Mouse (Mus musculus): ENCODE measurements around the gene Arl13b. TPM values are rescaled to one million over a fixed set of nuclear protein-coding genes. Genes with fewer than 3 reads are reported as not detected.

Arl13b gene
- polyA plus RNA-seq, 1 experiment from 2014 or later: 20.1 TPM

GRCm38 (mm10) chr16:62853611-62854126 lies 6.8 kb upstream of the Arl13b start:
- H3K4me3 ChIP-seq (replicated peaks): peak overlapping the region; percentile 60
- peak overlapping the region; percentile 90 for H3K4me2 ChIP-seq
- H3K9me3 ChIP-seq: no peaks in the 10 kb centered on the region
- no peak overlapping the region for H3K27ac ChIP-seq
- WGBS: 16% methylated on average over 3 of the region's 3 CpGs
- no peaks in the 10 kb centered on the region for H3K36me3 ChIP-seq
- H3K4me1 ChIP-seq: no peaks in the 10 kb centered on the region
- H3K27me3 ChIP-seq (replicated peaks): no peaks in the 10 kb centered on the region
- H3K9ac ChIP-seq: peak overlapping the region; percentile 59
- no peak for ATAC-seq (ENCODE audit: insufficient read depth, low FRiP score, low read depth)

- WGBS: 80% methylated on average over 3 of the region's 3 CpGs
- ATAC-seq (ENCODE audit: insufficient read depth, low FRiP score, low read depth): no peak
- no peaks in the 10 kb centered on the region for H3K9me3 ChIP-seq
- H3K4me1 ChIP-seq: no peaks in the 10 kb centered on the region
- H3K9ac ChIP-seq: no peak overlapping the region
- no peaks in the 10 kb centered on the region for H3K36me3 ChIP-seq
- H3K4me2 ChIP-seq: no peak overlapping the region
- H3K27me3 ChIP-seq (replicated peaks): no peaks in the 10 kb centered on the region
- no peak overlapping the region for H3K4me3 ChIP-seq (replicated peaks)
- no peak overlapping the region for H3K27ac ChIP-seq
Observed at GRCm38 (mm10) chr16:62852464-62853252, 5.8 kb upstream of the Arl13b start.

- Histone ChIP-seq H3K4me3 (replicated peaks) (peak overlapping the region; percentile 6; the same call in 1 of the 2 replicates), H3K27ac (no peak overlapping the region), H3K27me3 (replicated peaks) (no peaks in the 10 kb centered on the region), H3K9me3 (no peaks in the 10 kb centered on the region), H3K36me3 (no peaks in the 10 kb centered on the region), H3K4me2 (peak overlapping the region; percentile 19; the same call in 1 of the 2 replicates), H3K4me1 (no peaks in the 10 kb centered on the region; the same call in 1 of the 2 replicates), H3K9ac (no peak overlapping the region)
- 65% methylated on average over 6 of the region's 6 CpGs for WGBS
- no peak for ATAC-seq (ENCODE audit: insufficient read depth, low FRiP score, low read depth)
Observed at GRCm38 (mm10) chr16:62845341-62845740, 1.5 kb downstream of the Arl13b start.

- WGBS: 43% methylated on average over 3 of the region's 3 CpGs
Observed at GRCm38 (mm10) chr16:62834016-62834735, 12.7 kb downstream of the Arl13b start.

GRCm38 (mm10) chr16:62832481-62832880 lies 14.4 kb downstream of the Arl13b start:
- H3K4me3 ChIP-seq (replicated peaks): no peak overlapping the region
- no peak overlapping the region for H3K4me2 ChIP-seq
- ATAC-seq (ENCODE audit: insufficient read depth, low FRiP score, low read depth): no peak
- H3K36me3 ChIP-seq: no peaks in the 10 kb centered on the region
- H3K4me1 ChIP-seq: no peaks in the 10 kb centered on the region
- no peak overlapping the region for H3K9ac ChIP-seq
- H3K27me3 ChIP-seq (replicated peaks): no peaks in the 10 kb centered on the region
- 27% methylated on average over 4 of the region's 4 CpGs for WGBS
- H3K9me3 ChIP-seq: no peaks in the 10 kb centered on the region
- no peak overlapping the region for H3K27ac ChIP-seq

More at GRCm38 (mm10) chr16:62834016-62834735, 12.7 kb downstream of the Arl13b start:
- H3K9ac ChIP-seq: no peak overlapping the region
- peak; percentile 76; the same call in 1 of the 2 replicates for ATAC-seq (ENCODE audit: insufficient read depth, low FRiP score, low read depth)
- no peaks in the 10 kb centered on the region for H3K9me3 ChIP-seq
- H3K4me2 ChIP-seq: no peak overlapping the region
- H3K27ac ChIP-seq: no peak overlapping the region
- no peaks in the 10 kb centered on the region for H3K4me1 ChIP-seq
- H3K4me3 ChIP-seq (replicated peaks): no peak overlapping the region
- no peaks in the 10 kb centered on the region for H3K27me3 ChIP-seq (replicated peaks)
- no peaks in the 10 kb centered on the region for H3K36me3 ChIP-seq

- Histone ChIP-seq H3K4me1 (no peaks in the 10 kb centered on the region), H3K36me3 (no peaks in the 10 kb centered on the region), H3K27ac (no peak overlapping the region), H3K9ac (no peak overlapping the region), H3K9me3 (no peaks in the 10 kb centered on the region), H3K4me2 (no peak overlapping the region), H3K4me3 (replicated peaks) (no peak overlapping the region), H3K27me3 (replicated peaks) (no peaks in the 10 kb centered on the region)
- ATAC-seq (ENCODE audit: insufficient read depth, low FRiP score, low read depth): 0 out of 2 replicates have a peak, but pooled peaks have one; percentile 35
- 80% methylated on average over 2 of the region's 2 CpGs for WGBS
Observed at GRCm38 (mm10) chr16:62832027-62832426, 14.8 kb downstream of the Arl13b start.

GRCm38 (mm10) chr16:62826156-62827001 lies 20.5 kb downstream of the Arl13b start:
- no peak for ATAC-seq (ENCODE audit: insufficient read depth, low FRiP score, low read depth)
- no peaks in the 10 kb centered on the region for H3K9me3 ChIP-seq
- H3K27me3 ChIP-seq (replicated peaks): no peaks in the 10 kb centered on the region
- H3K4me2 ChIP-seq: no peak overlapping the region
- H3K27ac ChIP-seq: no peak overlapping the region
- no peaks in the 10 kb centered on the region for H3K4me1 ChIP-seq
- no peak overlapping the region for H3K4me3 ChIP-seq (replicated peaks)
- H3K9ac ChIP-seq: no peak overlapping the region
- H3K36me3 ChIP-seq: no peaks in the 10 kb centered on the region
- 68% methylated on average over 12 of the region's 12 CpGs for WGBS

- Histone ChIP-seq H3K4me2 (no peak overlapping the region), H3K27ac (no peak overlapping the region), H3K4me3 (replicated peaks) (no peak overlapping the region), H3K36me3 (no peaks in the 10 kb centered on the region), H3K9ac (no peak overlapping the region), H3K4me1 (no peaks in the 10 kb centered on the region), H3K27me3 (replicated peaks) (no peaks in the 10 kb centered on the region), H3K9me3 (no peaks in the 10 kb centered on the region)
- ATAC-seq (ENCODE audit: insufficient read depth, low FRiP score, low read depth): no peak
- 94% methylated on average over 6 of the region's 6 CpGs for WGBS
Observed at GRCm38 (mm10) chr16:62822472-62822871, 24.4 kb downstream of the Arl13b start.

- H3K27ac ChIP-seq: peak within 1 kb of the TSS; percentile 71; the same call in 1 of the 2 replicates
- no peaks in the 10 kb centered on the region for H3K27me3 ChIP-seq (replicated peaks)
- 42% methylated on average over 5 of the region's 5 CpGs for WGBS
- H3K4me1 ChIP-seq: no peaks in the 10 kb centered on the region
- H3K9me3 ChIP-seq: no peaks in the 10 kb centered on the region
- ATAC-seq (ENCODE audit: insufficient read depth, low FRiP score, low read depth): peak; percentile 93
- peak within 1 kb of the TSS; percentile 1; the same call in 1 of the 2 replicates for H3K4me2 ChIP-seq
- no peak within 1 kb of the TSS for H3K4me3 ChIP-seq (replicated peaks)
- no peaks in the 10 kb centered on the region for H3K36me3 ChIP-seq
- H3K9ac ChIP-seq: no peak within 1 kb of the TSS
Observed at GRCm38 (mm10) chr16:62814491-62814890, 32.3 kb downstream of the Arl13b start, which contains the start of gene Stx19. Gene Stx19, plus strand, starts transcription at chr16:62814676.

- no peaks in the 10 kb centered on the region for H3K4me1 ChIP-seq
- H3K9ac ChIP-seq: no peak overlapping the region
- no peak overlapping the region for H3K4me2 ChIP-seq
- no peaks in the 10 kb centered on the region for H3K27me3 ChIP-seq (replicated peaks)
- H3K36me3 ChIP-seq: no peaks in the 10 kb centered on the region
- H3K4me3 ChIP-seq (replicated peaks): no peak overlapping the region
- WGBS: 63% methylated on average over 5 of the region's 5 CpGs
- no peak for ATAC-seq (ENCODE audit: insufficient read depth, low FRiP score, low read depth)
- peak overlapping the region; percentile 71; the same call in 1 of the 2 replicates for H3K27ac ChIP-seq
- H3K9me3 ChIP-seq: no peaks in the 10 kb centered on the region
Observed at GRCm38 (mm10) chr16:62813790-62814189, 33.0 kb downstream of the Arl13b start.

- no peak overlapping the region for H3K27ac ChIP-seq
- no peak overlapping the region for H3K4me3 ChIP-seq (replicated peaks)
- ATAC-seq (ENCODE audit: insufficient read depth, low FRiP score, low read depth): no peak
- H3K27me3 ChIP-seq (replicated peaks): no peaks in the 10 kb centered on the region
- 76% methylated on average over 4 of the region's 4 CpGs for WGBS
- H3K4me2 ChIP-seq: no peak overlapping the region
- H3K9me3 ChIP-seq: no peaks in the 10 kb centered on the region
- H3K4me1 ChIP-seq: no peaks in the 10 kb centered on the region
- no peaks in the 10 kb centered on the region for H3K36me3 ChIP-seq
- H3K9ac ChIP-seq: no peak overlapping the region
Observed at GRCm38 (mm10) chr16:62810855-62811254, 36.0 kb downstream of the Arl13b start.
